Comparison of ENCODE assay signal across 18 mouse cellular contexts in the genomic region with DNA sequence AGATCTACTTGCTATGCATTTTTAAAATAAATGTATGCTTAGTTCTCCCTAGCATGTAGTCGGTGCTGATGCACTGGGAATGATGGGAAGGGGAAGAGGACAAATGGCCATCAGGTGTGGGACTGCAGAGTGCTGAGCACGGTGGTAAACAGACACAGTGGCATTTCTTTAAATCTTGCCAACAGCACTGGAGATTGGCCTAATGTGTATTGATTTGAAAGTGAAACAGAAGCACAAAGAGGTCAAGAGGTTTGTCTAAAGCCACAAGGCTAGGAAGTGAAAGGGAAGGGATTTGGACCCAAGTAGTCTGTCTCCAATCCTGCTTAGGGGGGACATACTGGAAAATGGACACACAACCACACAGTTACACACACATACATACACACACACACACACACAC.
"Had no signal": no experiment of that assay in that cellular context is flagged by ENCODE, and none has a peak within 500 bp of the region (broad histone marks: within the 10 kb centered on the region; RNA-seq: fewer than 3 reads in every experiment).

No protein-coding gene starts in this region.

- H3K4me1 ChIP-seq: heart, embryonic 12.5 days; heart, embryonic 13.5 days; heart, embryonic 15.5 days; intestine, embryonic 15.5 days had no signal

- H3K36me3 ChIP-seq: heart, embryonic 10.5 days; heart, embryonic 12.5 days; heart, embryonic 13.5 days; heart, embryonic 15.5 days; hindbrain, embryonic 10.5 days; hindbrain, embryonic 12.5 days; hindbrain, embryonic 13.5 days; hindbrain, embryonic 15.5 days; intestine, embryonic 15.5 days; kidney, embryonic 15.5 days had no signal

- H3K9ac ChIP-seq: heart, embryonic 12.5 days; heart, embryonic 13.5 days; heart, embryonic 15.5 days; hindbrain, embryonic 12.5 days; hindbrain, embryonic 13.5 days; hindbrain, embryonic 14.5 days; hindbrain, embryonic 15.5 days; intestine, embryonic 15.5 days; kidney, embryonic 15.5 days had no signal

- DNase-seq: heart, postnatal 14 days; kidney, adult 9 months; layer of hippocampus, adult 9-11 months; layer of hippocampus, postnatal 36 days had no signal

- H3K27ac ChIP-seq: heart, embryonic 10.5 days; heart, embryonic 13.5 days; heart, embryonic 15.5 days; hindbrain, embryonic 10.5 days; hindbrain, embryonic 12.5 days; hindbrain, embryonic 13.5 days; hindbrain, embryonic 14.5 days; hindbrain, embryonic 15.5 days; hindbrain, postnatal 0 days; intestine, embryonic 15.5 days; kidney, embryonic 15.5 days; kidney, postnatal 0 days; layer of hippocampus, adult 2 months had no signal

- H3K4me3 ChIP-seq: heart, embryonic 10.5 days; heart, embryonic 12.5 days; heart, embryonic 13.5 days; heart, embryonic 15.5 days; hindbrain, embryonic 10.5 days; hindbrain, embryonic 12.5 days; hindbrain, embryonic 13.5 days; hindbrain, embryonic 15.5 days; intestine, embryonic 15.5 days; kidney, embryonic 15.5 days; layer of hippocampus, adult 2 months had no signal
